Mouse (Mus musculus) small intestine, adult 2 months (tissue): ENCODE data around the gene Pias4. TPM values are rescaled to one million over a fixed set of nuclear protein-coding genes. Genes with fewer than 3 reads are reported as not detected.
A peak's percentile ranks its signal among the peaks of the same experiment; 100 is the strongest.

Experiments
- H3K27ac ChIP-seq: fragments of 200-500 bp; 2 replicates; pipeline ENCODE4 v1.5.1; 2012; ENCODE audit warnings: low read depth, low read length, control low read depth, inconsistent platforms; ENCODE audit not compliant: insufficient read depth
- H3K27me3 ChIP-seq: fragments of 200-500 bp; 2 replicates; pipeline ENCODE4 v1.6.1; 2012; ENCODE audit warnings: mild to moderate bottlenecking, moderate library complexity, low read length, inconsistent platforms; ENCODE audit not compliant: control insufficient read depth, insufficient read depth
- H3K36me3 ChIP-seq: fragments of 200-500 bp; 2 replicates; pipeline ENCODE4 v1.6.1; 2012; ENCODE audit warnings: mild to moderate bottlenecking, low read length, control low read depth, inconsistent platforms; ENCODE audit not compliant: control insufficient read depth, insufficient read depth
- H3K4me1 ChIP-seq: fragments of 200-500 bp; 2 replicates; pipeline ENCODE4 v1.6.1; 2012; ENCODE audit warnings: low read length, inconsistent platforms, mixed read lengths; ENCODE audit not compliant: control insufficient read depth, insufficient read depth, insufficient read length
- H3K4me3 ChIP-seq: fragments of 200-500 bp; 2 replicates; pipeline ENCODE4 v1.5.1; 2012; ENCODE audit warnings: low read depth, mild to moderate bottlenecking, control low read depth, inconsistent platforms, low read length, moderate library complexity
- CTCF ChIP-seq: fragments of 200-500 bp; IDR thresholded peaks from 2 replicates; pipeline ENCODE4 v1.5.1; 2012; ENCODE audit warnings: low read depth, mild to moderate bottlenecking, control low read depth, inconsistent platforms, low read length, moderate library complexity, mixed read lengths; ENCODE audit not compliant: insufficient replicate concordance, insufficient read length; ENCODE audit errors: extremely low read depth
- POLR2A ChIP-seq: fragments of 200-500 bp; IDR thresholded peaks from 2 replicates; pipeline ENCODE4 v1.6.1; 2012; ENCODE audit warnings: low read depth, mild to moderate bottlenecking, control low read depth, inconsistent platforms, low read length, moderate library complexity
- WGBS: fragments of 180-500 bp; shearing (Covaris S2); methylation state at CpG from one replicate; pipeline ENCODE4 v1.1.7; 2018; 5-methylcytosine and 5-hydroxymethylcytosine counted together
- polyA plus RNA-seq: library from polyadenylated mRNA; depleted of rRNA; stranded (reverse); fragments of >200 nt; gene quantifications from 2 replicates; pipeline ENCODE4 v1.2.3, GENCODE M21; 2012

Pias4 gene
- polyA plus RNA-seq, 1 experiment = 53.3 TPM

DNA sequence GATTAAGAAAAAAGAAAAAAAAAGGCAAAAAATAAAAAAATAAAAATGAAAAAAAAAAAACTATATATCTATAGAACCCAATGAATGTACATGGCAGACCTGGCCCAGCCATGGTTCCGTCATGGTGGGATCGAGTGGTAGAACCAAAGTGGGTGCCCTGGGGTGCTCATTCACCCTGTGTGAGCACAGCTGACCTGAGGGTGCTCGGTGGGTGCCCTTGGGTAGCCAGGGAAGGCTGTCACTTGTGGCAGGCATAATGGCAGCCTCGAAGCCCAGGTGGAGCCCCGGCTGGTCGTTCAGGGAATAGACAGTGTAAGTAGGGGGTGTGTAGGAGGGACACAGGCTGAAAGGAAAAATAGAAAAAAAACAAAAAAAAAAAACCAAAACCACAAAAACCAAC, 16.5 kb downstream of the Pias4 start:
- H3K27me3 ChIP-seq = no peaks in the 10 kb centered on the region
- TF ChIP-seq CTCF (no peak), POLR2A (no peak)
- WGBS = 71% methylated on average over 6 of the region's 6 CpGs
- H3K27ac ChIP-seq = no peak overlapping the region
- peaks cover 92% of the 10 kb centered on the region for H3K36me3 ChIP-seq
- no peak overlapping the region for H3K4me3 ChIP-seq
- peaks cover 10% of the 10 kb centered on the region for H3K4me1 ChIP-seq

DNA sequence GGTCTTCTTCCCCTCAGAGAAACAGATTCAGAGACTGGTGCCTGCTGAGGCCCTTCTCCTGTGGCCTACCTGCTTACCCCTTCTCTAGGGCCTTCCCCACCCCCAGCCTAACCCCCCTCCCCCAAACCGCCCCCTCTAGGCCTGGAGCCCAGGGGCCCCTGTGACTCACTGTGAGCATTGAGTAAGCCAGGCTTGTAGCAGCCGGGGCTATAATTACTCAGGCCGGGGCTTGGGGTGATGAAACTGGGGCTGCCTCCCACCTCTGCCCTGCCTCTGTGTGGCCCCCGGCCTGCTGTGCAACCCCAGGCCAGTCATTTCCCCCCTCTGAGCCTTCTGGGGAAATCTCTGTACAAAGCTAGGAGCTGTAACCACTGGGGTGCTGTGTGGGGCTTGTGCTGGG, 21.4 kb downstream of the Pias4 start:
- 19% methylated on average over 4 of the region's 4 CpGs for WGBS
- TF ChIP-seq CTCF (0 out of 2 replicates have a peak, but pooled peaks have one; percentile 11), POLR2A (no peak)
- peaks cover 50% of the 10 kb centered on the region for H3K4me1 ChIP-seq
- peak overlapping the region; percentile 41 for H3K27ac ChIP-seq
- H3K36me3 ChIP-seq = peaks cover 75% of the 10 kb centered on the region
- H3K4me3 ChIP-seq = peak overlapping the region; percentile 48
- H3K27me3 ChIP-seq = no peaks in the 10 kb centered on the region

GRCm38 (mm10) chr10:81145778-81146177, 21.9 kb downstream of the Pias4 start:
- peaks cover 72% of the 10 kb centered on the region for H3K36me3 ChIP-seq
- peak overlapping the region; percentile 85 for H3K27ac ChIP-seq
- WGBS = 23% methylated on average over 7 of the region's 7 CpGs
- H3K27me3 ChIP-seq = no peaks in the 10 kb centered on the region
- TF ChIP-seq POLR2A (no peak), CTCF (no peak)
- H3K4me3 ChIP-seq = peak overlapping the region; percentile 48
- peaks cover 52% of the 10 kb centered on the region for H3K4me1 ChIP-seq

GRCm38 (mm10) chr10:81145307-81145706, 22.4 kb downstream of the Pias4 start:
- Histone ChIP-seq H3K27ac (peak overlapping the region; percentile 85), H3K4me3 (peak overlapping the region; percentile 48), H3K36me3 (peaks cover 68% of the 10 kb centered on the region), H3K27me3 (no peaks in the 10 kb centered on the region), H3K4me1 (peaks cover 57% of the 10 kb centered on the region)
- TF ChIP-seq POLR2A (no peak), CTCF (no peak)
- WGBS = 48% methylated on average over 6 of the region's 6 CpGs

DNA sequence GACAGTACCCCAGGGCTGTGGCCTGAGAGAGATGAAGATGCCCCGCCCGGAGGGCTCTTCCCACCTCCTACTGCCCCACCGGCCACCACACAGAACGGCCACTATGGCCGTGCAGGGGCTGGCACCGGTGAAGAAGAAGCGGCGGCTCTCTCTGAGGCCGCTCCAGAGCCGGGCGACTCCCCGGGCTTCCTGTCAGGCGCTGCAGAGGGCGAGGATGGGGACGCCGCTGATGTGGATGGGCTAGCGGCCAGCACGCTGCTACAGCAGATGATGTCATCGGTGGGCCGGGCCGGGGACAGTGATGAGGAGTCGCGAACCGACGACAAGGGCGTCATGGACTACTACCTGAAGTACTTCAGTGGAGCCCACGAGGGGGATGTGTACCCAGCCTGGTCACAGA, 23.1 kb downstream of the Pias4 start:
- 80% methylated on average over 27 of the region's 27 CpGs for WGBS
- Histone ChIP-seq H3K27ac (no peak overlapping the region), H3K27me3 (no peaks in the 10 kb centered on the region), H3K36me3 (peaks cover 62% of the 10 kb centered on the region), H3K4me3 (no peak overlapping the region), H3K4me1 (peaks cover 60% of the 10 kb centered on the region)
- no peak for TF ChIP-seq POLR2A
- no peak for TF ChIP-seq CTCF

DNA sequence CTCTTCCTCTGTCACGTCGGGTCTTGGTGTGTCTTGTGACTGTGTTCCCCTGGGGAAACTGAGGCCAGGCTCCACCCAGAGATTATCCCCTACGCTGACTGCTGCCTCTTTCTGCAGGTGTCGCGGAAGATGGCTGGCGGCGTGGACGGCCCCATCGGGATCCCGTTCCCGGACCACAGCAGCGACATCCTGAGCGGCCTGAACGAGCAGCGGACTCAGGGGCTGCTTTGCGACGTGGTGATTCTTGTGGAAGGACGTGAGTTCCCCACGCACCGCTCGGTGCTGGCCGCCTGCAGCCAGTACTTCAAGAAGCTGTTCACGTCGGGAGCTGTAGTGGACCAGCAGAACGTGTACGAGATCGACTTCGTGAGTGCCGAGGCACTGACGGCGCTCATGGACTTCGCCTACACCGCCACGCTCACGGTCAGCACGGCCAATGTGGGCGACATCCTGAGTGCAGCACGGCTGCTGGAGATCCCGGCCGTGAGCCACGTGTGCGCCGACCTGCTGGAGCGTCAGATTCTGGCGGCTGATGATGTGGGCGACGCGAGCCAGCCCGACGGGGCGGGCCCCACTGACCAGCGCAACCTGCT, 23.8 kb downstream of the Pias4 start:
- H3K27me3 ChIP-seq = no peaks in the 10 kb centered on the region
- WGBS = 95% methylated on average over 52 of the region's 52 CpGs
- H3K36me3 ChIP-seq = peaks cover 55% of the 10 kb centered on the region
- no peak for TF ChIP-seq CTCF
- TF ChIP-seq POLR2A = no peak
- H3K4me1 ChIP-seq = peaks cover 65% of the 10 kb centered on the region
- no peak overlapping the region for H3K4me3 ChIP-seq
- H3K27ac ChIP-seq = no peak overlapping the region

DNA sequence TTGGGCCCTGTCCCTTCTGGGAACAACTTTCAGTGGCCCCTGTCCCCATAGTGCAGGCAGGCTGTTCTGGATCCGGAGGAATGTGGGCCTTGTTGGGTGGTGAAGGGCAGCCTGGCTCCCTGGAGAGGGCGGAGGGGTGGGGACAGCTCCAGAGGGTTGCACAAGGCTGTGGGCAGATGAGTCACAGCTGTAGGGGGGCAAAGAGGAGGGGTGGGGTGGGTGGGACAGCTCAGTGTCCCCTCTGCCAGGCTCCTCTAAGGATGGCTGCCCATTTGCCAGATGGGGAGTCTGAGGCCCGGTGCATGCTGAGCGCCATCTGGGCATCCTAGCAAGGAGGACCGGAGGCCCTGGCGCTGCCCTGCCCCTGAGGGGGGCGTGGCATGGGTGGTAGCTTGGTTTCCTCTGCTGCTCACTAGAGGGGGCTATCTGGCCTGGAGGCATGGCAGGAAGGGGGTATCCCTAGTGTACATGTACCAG, 24.5 kb downstream of the Pias4 start:
- peaks cover 48% of the 10 kb centered on the region for H3K36me3 ChIP-seq
- no peaks in the 10 kb centered on the region for H3K27me3 ChIP-seq
- H3K4me3 ChIP-seq = peak overlapping the region; percentile 1; the same call in 1 of the 2 replicates
- peaks cover 65% of the 10 kb centered on the region for H3K4me1 ChIP-seq
- WGBS = 73% methylated on average over 7 of the region's 7 CpGs
- TF ChIP-seq CTCF = no peak
- TF ChIP-seq POLR2A = no peak
- H3K27ac ChIP-seq = peak overlapping the region; percentile 57
